ENCODE assay signal across 8 mouse cellular contexts in genomic region chr9:72449367-72449766, GRCm38 (mm10). TPM values are rescaled to one million over a fixed set of nuclear protein-coding genes. Genes with fewer than 3 reads are reported as not detected.
DNase-seq lines count a peak whose midpoint lies in the region; ATAC-seq and TF ChIP-seq lines count a peak whose summit lies in the region.

No protein-coding gene starts in this region.

- peaks cover 19% of the 10 kb centered on the region for H3K36me3 ChIP-seq in embryonic facial prominence, embryonic 14.5 days (ENCODE audit: control insufficient read depth, insufficient read depth, low read length)
- peaks cover 99% of the 10 kb centered on the region for H3K36me3 ChIP-seq in embryonic facial prominence, embryonic 10.5 days (replicated peaks)
- H3K36me3 ChIP-seq in heart, embryonic 15.5 days, result 0 out of 2 replicates have a peak, but pooled peaks cover 4% of the 10 kb centered on the region
- H3K36me3 ChIP-seq in liver, postnatal 0 days (replicated peaks; ENCODE audit: insufficient read depth, low read length), result peaks cover 34% of the 10 kb centered on the region
- H3K36me3 ChIP-seq in midbrain, embryonic 15.5 days (replicated peaks), result no peaks in the 10 kb centered on the region

- no peak overlapping the region for H3K27ac ChIP-seq in embryonic facial prominence, embryonic 14.5 days (replicated peaks; ENCODE audit: low read depth, low read length)
- no peak overlapping the region for H3K27ac ChIP-seq in embryonic facial prominence, embryonic 10.5 days (replicated peaks)
- peak overlapping the region; percentile 43 for H3K27ac ChIP-seq in heart, embryonic 15.5 days
- H3K27ac ChIP-seq in liver, postnatal 0 days (ENCODE audit: low read depth), result peak overlapping the region; percentile 75
- no peak overlapping the region for H3K27ac ChIP-seq in midbrain, embryonic 15.5 days

- H3K9me3 ChIP-seq in embryonic facial prominence, embryonic 14.5 days (ENCODE audit: control insufficient read depth, low read length), result no peaks in the 10 kb centered on the region
- H3K9me3 ChIP-seq in embryonic facial prominence, embryonic 10.5 days, result no peaks in the 10 kb centered on the region
- no peaks in the 10 kb centered on the region for H3K9me3 ChIP-seq in heart, embryonic 15.5 days (replicated peaks)
- no peaks in the 10 kb centered on the region for H3K9me3 ChIP-seq in liver, postnatal 0 days (ENCODE audit: low read length)
- H3K9me3 ChIP-seq in midbrain, embryonic 15.5 days, result no peaks in the 10 kb centered on the region

- 0 out of 2 replicates have a peak, but pooled peaks have one; percentile 33 for ATAC-seq in embryonic facial prominence, embryonic 14.5 days (ENCODE audit: low read depth)
- ATAC-seq in heart, embryonic 15.5 days (replicated peaks; ENCODE audit: insufficient number of reproducible peaks, insufficient read depth, low FRiP score, low read depth), result peak; percentile 69; the same call in 1 of the 2 replicates
- ATAC-seq in liver, postnatal 0 days, result peak; percentile 88
- ATAC-seq in midbrain, embryonic 15.5 days (replicated peaks), result no peak

- no peak overlapping the region for H3K9ac ChIP-seq in embryonic facial prominence, embryonic 14.5 days (ENCODE audit: low read depth, low read length)
- H3K9ac ChIP-seq in heart, embryonic 15.5 days, result peak overlapping the region; percentile 34; the same call in 1 of the 2 replicates
- H3K9ac ChIP-seq in liver, postnatal 0 days (replicated peaks), result peak overlapping the region; percentile 55
- no peak overlapping the region for H3K9ac ChIP-seq in midbrain, embryonic 15.5 days

- no peak for TF ChIP-seq EP300 in liver, postnatal 0 days (IDR thresholded peaks at IDR 0.05; ENCODE audit: low read depth)

- no peak overlapping the region for H3K4me3 ChIP-seq in embryonic facial prominence, embryonic 14.5 days (ENCODE audit: low read depth, low read length)
- no peak overlapping the region for H3K4me3 ChIP-seq in embryonic facial prominence, embryonic 10.5 days
- H3K4me3 ChIP-seq in heart, embryonic 15.5 days, result peak overlapping the region; percentile 46
- H3K4me3 ChIP-seq in liver, postnatal 0 days (ENCODE audit: low read depth, low read length), result peak overlapping the region; percentile 49
- H3K4me3 ChIP-seq in midbrain, embryonic 15.5 days, result no peak overlapping the region

- no peaks in the 10 kb centered on the region for H3K4me1 ChIP-seq in embryonic facial prominence, embryonic 14.5 days (ENCODE audit: control insufficient read depth, insufficient read depth, low read length)
- no peaks in the 10 kb centered on the region for H3K4me1 ChIP-seq in embryonic facial prominence, embryonic 10.5 days
- H3K4me1 ChIP-seq in heart, embryonic 15.5 days (replicated peaks), result peaks cover 15% of the 10 kb centered on the region
- peaks cover 12% of the 10 kb centered on the region; the same call in 1 of the 2 replicates for H3K4me1 ChIP-seq in liver, postnatal 0 days (ENCODE audit: insufficient read depth)
- no peaks in the 10 kb centered on the region for H3K4me1 ChIP-seq in midbrain, embryonic 15.5 days

- peak; percentile 9 for DNase-seq in embryonic facial prominence, embryonic 14.5 days (ENCODE audit: low spot score)
- DNase-seq in embryonic facial prominence, embryonic 10.5 days (ENCODE audit: low spot score), result no peak
- peak; percentile 68 for DNase-seq in T-cell, adult 2 months (ENCODE audit: low spot score)
- peak; percentile 58 for DNase-seq in liver, postnatal 0 days
- DNase-seq in testis, postnatal 10 days (ENCODE audit: low spot score), result peak; percentile 38
- no peak for DNase-seq in layer of hippocampus, adult 18-20 months (ENCODE audit: low spot score in 2 of 2)

- WGBS in embryonic facial prominence, embryonic 14.5 days, result 82% methylated on average over 7 of the region's 7 CpGs
- WGBS in embryonic facial prominence, embryonic 10.5 days, result 89% methylated on average over 7 of the region's 7 CpGs
- 46% methylated on average over 7 of the region's 7 CpGs for WGBS in heart, embryonic 15.5 days
- WGBS in liver, postnatal 0 days (ENCODE audit: insufficient replicate concordance), result 18% methylated on average over 7 of the region's 7 CpGs
- WGBS in midbrain, embryonic 15.5 days, result 88% methylated on average over 7 of the region's 7 CpGs

- H3K4me2 ChIP-seq in embryonic facial prominence, embryonic 14.5 days (ENCODE audit: low read depth, low read length), result no peak overlapping the region
- H3K4me2 ChIP-seq in heart, embryonic 15.5 days, result peak overlapping the region; percentile 55
- H3K4me2 ChIP-seq in liver, postnatal 0 days (ENCODE audit: low read depth, low read length), result peak overlapping the region; percentile 69
- no peak overlapping the region for H3K4me2 ChIP-seq in midbrain, embryonic 15.5 days

- no peak for TF ChIP-seq CTCF in liver, postnatal 0 days (IDR thresholded peaks at IDR 0.05; ENCODE audit: low read depth)

- no peaks in the 10 kb centered on the region for H3K27me3 ChIP-seq in embryonic facial prominence, embryonic 14.5 days (replicated peaks; ENCODE audit: control insufficient read depth, insufficient read depth, low read length)
- H3K27me3 ChIP-seq in embryonic facial prominence, embryonic 10.5 days (replicated peaks; ENCODE audit: low read depth, poor library complexity, severe bottlenecking), result no peaks in the 10 kb centered on the region
- H3K27me3 ChIP-seq in heart, embryonic 15.5 days, result no peaks in the 10 kb centered on the region
- no peaks in the 10 kb centered on the region for H3K27me3 ChIP-seq in liver, postnatal 0 days (ENCODE audit: insufficient read depth, low read length)
- no peaks in the 10 kb centered on the region for H3K27me3 ChIP-seq in midbrain, embryonic 15.5 days (replicated peaks)

RNA-seq across cellular contexts. Expression of gene Mns1, which starts 11.6 kb away (rescaled TPM):
- 22.7 and 24.3 TPM in 2 replicates for polyA plus RNA-seq in embryonic facial prominence, embryonic 14.5 days (2014; fragmentation: Nextera tagmentation; extraction: Ambion mirVana)
- polyA plus RNA-seq in embryonic facial prominence, embryonic 10.5 days (2016; fragmentation: Nextera tagmentation; extraction: Ambion mirVana), result 59.8 and 62.4 TPM in 2 replicates
- 13.1 and 14.0 TPM in 2 replicates for polyA plus RNA-seq in heart, embryonic 15.5 days (2015; fragmentation: Nextera tagmentation; extraction: Ambion mirVana)
- 36.4 and 41.9 TPM in 2 replicates for polyA plus RNA-seq in liver, postnatal 0 days (2015; fragmentation: Nextera tagmentation; extraction: Ambion mirVana)
- 6.5 and 7.4 TPM in 2 replicates for polyA plus RNA-seq in midbrain, embryonic 15.5 days (2015; fragmentation: Nextera tagmentation; extraction: Ambion mirVana)
- total RNA-seq in layer of hippocampus, adult 18-20 months (2021), result 1 to 10 TPM; 1.8 to 2.2 TPM

RNA-seq across cellular contexts. Expression of gene Tex9, which starts 42.6 kb away (rescaled TPM):
- 22.1 and 24.6 TPM in 2 replicates for polyA plus RNA-seq in embryonic facial prominence, embryonic 14.5 days (2014; fragmentation: Nextera tagmentation; extraction: Ambion mirVana)
- polyA plus RNA-seq in embryonic facial prominence, embryonic 10.5 days (2016; fragmentation: Nextera tagmentation; extraction: Ambion mirVana), result 53.6 and 56.9 TPM in 2 replicates
- 12.6 and 14.8 TPM in 2 replicates for polyA plus RNA-seq in heart, embryonic 15.5 days (2015; fragmentation: Nextera tagmentation; extraction: Ambion mirVana)
- 4.1 and 4.9 TPM in 2 replicates for polyA plus RNA-seq in liver, postnatal 0 days (2015; fragmentation: Nextera tagmentation; extraction: Ambion mirVana)
- 32.6 and 37.3 TPM in 2 replicates for polyA plus RNA-seq in midbrain, embryonic 15.5 days (2015; fragmentation: Nextera tagmentation; extraction: Ambion mirVana)
- 1 to 10 TPM; 6.3 to 8.1 TPM for total RNA-seq in layer of hippocampus, adult 18-20 months (2021)

Comparison
In these comparisons a context has a peak if more than half of its experiments do, and no peak if none do; other contexts are left out.
1. DNase-seq: peak in embryonic facial prominence, embryonic 14.5 days (single experiment), T-cell, adult 2 months (single experiment), liver, postnatal 0 days (single experiment) and testis, postnatal 10 days (single experiment); none in embryonic facial prominence, embryonic 10.5 days (single experiment) and layer of hippocampus, adult 18-20 months (0 of 2).
2. H3K27ac ChIP-seq: peak in heart, embryonic 15.5 days (single experiment) and liver, postnatal 0 days (single experiment); none in embryonic facial prominence, embryonic 14.5 days (single experiment), embryonic facial prominence, embryonic 10.5 days (single experiment) and midbrain, embryonic 15.5 days (single experiment).
3. H3K4me2 ChIP-seq: peak in heart, embryonic 15.5 days (single experiment) and liver, postnatal 0 days (single experiment); none in embryonic facial prominence, embryonic 14.5 days (single experiment) and midbrain, embryonic 15.5 days (single experiment).
4. H3K4me3 ChIP-seq: peak in heart, embryonic 15.5 days (single experiment) and liver, postnatal 0 days (single experiment); none in embryonic facial prominence, embryonic 14.5 days (single experiment), embryonic facial prominence, embryonic 10.5 days (single experiment) and midbrain, embryonic 15.5 days (single experiment).
5. H3K9ac ChIP-seq: peak in heart, embryonic 15.5 days (single experiment) and liver, postnatal 0 days (single experiment); none in embryonic facial prominence, embryonic 14.5 days (single experiment) and midbrain, embryonic 15.5 days (single experiment).